Mouse (Mus musculus) kidney, adult 2 months (tissue): ENCODE results near the gene Gamt. TPM values are rescaled to one million over a fixed set of nuclear protein-coding genes. Genes with fewer than 3 reads are reported as not detected.

ENCODE experiments used
- DNase-seq: peaks from one replicate; pipeline ENCODE4 v3.0.0; 2021
- H3K27ac ChIP-seq: fragments of 200-500 bp; 2 replicates; pipeline ENCODE4 v1.5.1; 2012; ENCODE audit warnings: low read depth, low read length, control low read depth, inconsistent platforms; ENCODE audit not compliant: insufficient read depth
- H3K27me3 ChIP-seq: fragments of 200-500 bp; replicated peaks from 2 replicates; pipeline ENCODE4 v1.6.1; 2012; ENCODE audit warnings: mild to moderate bottlenecking, moderate library complexity, low read length, inconsistent platforms; ENCODE audit not compliant: control insufficient read depth, insufficient read depth
- H3K36me3 ChIP-seq: fragments of 200-500 bp; 2 replicates; pipeline ENCODE4 v1.6.1; 2012; ENCODE audit warnings: mild to moderate bottlenecking, moderate library complexity, low read length, inconsistent platforms; ENCODE audit not compliant: control insufficient read depth, insufficient read depth
- H3K4me1 ChIP-seq: fragments of 200-500 bp; 2 replicates; pipeline ENCODE4 v1.6.1; 2011; ENCODE audit warnings: low read length; ENCODE audit not compliant: control insufficient read depth, insufficient read depth
- H3K4me3 ChIP-seq: fragments of 200-500 bp; 2 replicates; pipeline ENCODE4 v1.5.1; 2011; ENCODE audit warnings: mild to moderate bottlenecking, low read depth, low read length, control low read depth; ENCODE audit not compliant: insufficient read depth
- CTCF ChIP-seq: fragments of 200-500 bp; conservative IDR thresholded peaks from 2 replicates; pipeline ENCODE4 v1.5.1; 2011; ENCODE audit warnings: low read depth, mild to moderate bottlenecking, control low read depth, low read length, moderate library complexity, mixed read lengths; ENCODE audit not compliant: insufficient read depth, insufficient read length
- POLR2A ChIP-seq: fragments of 200-500 bp; IDR thresholded peaks from one replicate; pipeline ENCODE4 v1.6.1; 2011; ENCODE audit warnings: low read depth, low read length, control low read depth
- WGBS: fragments of 180-500 bp; shearing (Covaris S2); methylation state at CpG from one replicate; pipeline ENCODE4 v1.1.7; 2018; 5-methylcytosine and 5-hydroxymethylcytosine counted together
- polyA plus RNA-seq: library from polyadenylated mRNA; depleted of rRNA; stranded (reverse); fragments of >200 nt; gene quantifications from 2 replicates; pipeline ENCODE4 v1.2.3, GENCODE M21; 2012; rRNA removed

Gene Gamt
- polyA plus RNA-seq: 66.7 and 68.4 TPM in 2 replicates

- peaks cover 11% of the 10 kb centered on the region; the same call in 1 of the 2 replicates for H3K4me1 ChIP-seq
- DNase-seq: peak; percentile 99
- H3K36me3 ChIP-seq: no peaks in the 10 kb centered on the region
- peak within 1 kb of the TSS; percentile 60 for H3K4me3 ChIP-seq
- under 1% methylated on average over 49 of the region's 49 CpGs for WGBS
- H3K27ac ChIP-seq: peak within 1 kb of the TSS; percentile 94
- H3K27me3 ChIP-seq: no peaks in the 10 kb centered on the region
- TF ChIP-seq CTCF: no peak
- peak; percentile 27 for TF ChIP-seq POLR2A
Measured at GRCm38 (mm10) chr10:80260642-80261584, at the start of gene Gamt, which contains the start of gene Dazap1. Gamt (minus strand) TSS chr10:80261012. Dazap1 (plus strand) TSS chr10:80261486.

GRCm38 (mm10) chr10:80304862-80305261 lies 44.0 kb upstream of the Gamt start:
- DNase-seq: peak; percentile 52
- Histone ChIP-seq H3K4me1 (peaks cover 3% of the 10 kb centered on the region; the same call in 1 of the 2 replicates), H3K27ac (no peak overlapping the region), H3K27me3 (no peaks in the 10 kb centered on the region), H3K4me3 (no peak overlapping the region), H3K36me3 (no peaks in the 10 kb centered on the region)
- no peak for TF ChIP-seq CTCF
- no peak for TF ChIP-seq POLR2A
- 20% methylated on average over 25 of the region's 25 CpGs for WGBS

- Histone ChIP-seq H3K36me3 (no peaks in the 10 kb centered on the region), H3K27me3 (no peaks in the 10 kb centered on the region), H3K27ac (no peak overlapping the region), H3K4me3 (no peak overlapping the region), H3K4me1 (peaks cover 3% of the 10 kb centered on the region; the same call in 1 of the 2 replicates)
- TF ChIP-seq CTCF: no peak
- TF ChIP-seq POLR2A: no peak
- 37% methylated on average over 12 of the region's 12 CpGs for WGBS
- DNase-seq: no peak
Measured at GRCm38 (mm10) chr10:80304458-80304857, 43.6 kb upstream of the Gamt start.

- 26% methylated on average over 9 of the region's 9 CpGs for WGBS
- Histone ChIP-seq H3K27ac (no peak overlapping the region), H3K36me3 (no peaks in the 10 kb centered on the region), H3K4me1 (peaks cover 3% of the 10 kb centered on the region; the same call in 1 of the 2 replicates), H3K4me3 (no peak overlapping the region), H3K27me3 (no peaks in the 10 kb centered on the region)
- TF ChIP-seq POLR2A (no peak), CTCF (no peak)
- peak; percentile 80 for DNase-seq
Measured at GRCm38 (mm10) chr10:80302471-80302881, 41.7 kb upstream of the Gamt start.

- Histone ChIP-seq H3K36me3 (no peaks in the 10 kb centered on the region), H3K27ac (no peak overlapping the region), H3K27me3 (no peaks in the 10 kb centered on the region), H3K4me1 (peaks cover 3% of the 10 kb centered on the region; the same call in 1 of the 2 replicates), H3K4me3 (no peak overlapping the region)
- DNase-seq: no peak
- WGBS: 58% methylated on average over 5 of the region's 5 CpGs
- TF ChIP-seq POLR2A (no peak), CTCF (no peak)
Measured at GRCm38 (mm10) chr10:80302082-80302355, 41.2 kb upstream of the Gamt start.

- no peaks in the 10 kb centered on the region for H3K27me3 ChIP-seq
- H3K27ac ChIP-seq: no peak overlapping the region
Measured at GRCm38 (mm10) chr10:80301256-80302081, 40.7 kb upstream of the Gamt start.

More at GRCm38 (mm10) chr10:80301256-80302081, 40.7 kb upstream of the Gamt start:
- peaks cover 3% of the 10 kb centered on the region; the same call in 1 of the 2 replicates for H3K4me1 ChIP-seq
- DNase-seq: no peak
- no peak overlapping the region for H3K4me3 ChIP-seq
- H3K36me3 ChIP-seq: no peaks in the 10 kb centered on the region
- TF ChIP-seq POLR2A (no peak), CTCF (no peak)
- WGBS: 82% methylated on average over 10 of the region's 10 CpGs
